Mouse (Mus musculus): ENCODE measurements around the gene Patl2. TPM values are rescaled to one million over a fixed set of nuclear protein-coding genes. Genes with fewer than 3 reads are reported as not detected.

Patl2 gene
- total and polyA plus RNA-seq, 3 experiments: 0.09 to 13.7 (median 1.9) TPM

DNA sequence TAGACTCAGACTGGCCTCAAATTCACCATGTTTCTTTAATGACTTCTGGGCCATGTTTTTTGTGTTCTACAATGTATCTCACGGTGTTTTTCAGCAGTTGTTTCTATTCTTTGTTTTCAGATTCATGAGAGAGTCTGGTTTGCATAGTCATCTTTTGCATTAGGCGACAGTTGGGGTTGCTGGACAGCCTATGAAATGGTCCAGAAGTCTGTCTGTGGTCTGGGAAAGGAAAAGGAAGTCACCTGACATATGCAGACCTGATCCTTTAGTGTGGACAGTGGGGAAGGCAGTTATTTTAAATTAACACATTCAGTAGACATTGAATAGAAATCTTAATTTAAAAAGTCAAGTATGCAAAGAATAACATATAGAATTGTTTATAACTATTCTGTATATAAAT, 23.5 kb downstream of the Patl2 start:
- peaks cover 6% of the 10 kb centered on the region; the same call in 1 of the 2 replicates for H3K4me1 ChIP-seq (ENCODE audit: insufficient read depth, low read depth, low read length)
- no peak for DNase-seq (ENCODE audit: low spot score)
- H3K4me3 ChIP-seq (ENCODE audit: low read depth, low read length): no peak overlapping the region
- no peaks in the 10 kb centered on the region for H3K9me3 ChIP-seq (replicated peaks)
- H3K36me3 ChIP-seq (replicated peaks): no peaks in the 10 kb centered on the region
- TF ChIP-seq POLR2AphosphoS5 (IDR thresholded peaks at IDR 0.05; ENCODE audit: insufficient replicate concordance, low read depth, low read length): no peak
- TF ChIP-seq GATA1 (IDR thresholded peaks at IDR 0.05; ENCODE audit: borderline replicate concordance, low read length): no peak
- TF ChIP-seq CTCF (IDR thresholded peaks at IDR 0.05; ENCODE audit: low read depth, low read length): no peak
- no peak for TF ChIP-seq TAL1 (conservative IDR thresholded peaks at IDR 0.05; ENCODE audit: low read depth, low read length)
- no peak for TF ChIP-seq GATA2 (IDR thresholded peaks at IDR 0.05; ENCODE audit: borderline replicate concordance, low read depth, low read length)
- no peak for ATAC-seq (ENCODE audit: extremely low read depth, insufficient number of reproducible peaks, low FRiP score, poor library complexity, severe bottlenecking)
- peaks cover 6% of the 10 kb centered on the region for H3K27me3 ChIP-seq (ENCODE audit: insufficient read depth, low read length)

DNA sequence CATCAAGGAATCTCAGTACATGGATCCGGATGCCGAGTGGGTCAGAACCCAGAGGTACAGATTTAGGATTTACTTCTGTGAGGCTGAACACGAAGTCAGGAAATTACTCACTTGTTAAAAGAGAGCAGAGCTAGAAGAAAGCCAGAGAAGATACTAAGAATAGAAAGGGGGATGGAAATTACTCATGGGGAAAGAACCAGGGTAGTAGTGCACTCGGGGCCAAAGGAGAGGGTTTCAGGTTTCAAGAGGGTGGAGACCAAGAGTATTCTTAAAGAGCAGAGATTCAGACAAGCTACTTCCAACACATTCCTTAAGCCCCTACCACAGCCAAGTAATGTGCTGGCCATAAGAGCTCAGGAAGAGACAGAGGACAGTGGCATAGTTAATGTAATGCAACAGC, 24.4 kb downstream of the Patl2 start:
- peaks cover under 1% of the 10 kb centered on the region for H3K36me3 ChIP-seq (replicated peaks)
- ATAC-seq (ENCODE audit: extremely low read depth, insufficient number of reproducible peaks, low FRiP score, poor library complexity, severe bottlenecking) (no peak), DNase-seq (ENCODE audit: low spot score) (no peak)
- TF ChIP-seq CTCF (IDR thresholded peaks at IDR 0.05; ENCODE audit: low read depth, low read length) (no peak), GATA1 (IDR thresholded peaks at IDR 0.05; ENCODE audit: borderline replicate concordance, low read length) (no peak), GATA2 (IDR thresholded peaks at IDR 0.05; ENCODE audit: borderline replicate concordance, low read depth, low read length) (no peak), TAL1 (conservative IDR thresholded peaks at IDR 0.05; ENCODE audit: low read depth, low read length) (no peak), POLR2AphosphoS5 (IDR thresholded peaks at IDR 0.05; ENCODE audit: insufficient replicate concordance, low read depth, low read length) (no peak)
- H3K9me3 ChIP-seq (replicated peaks): no peaks in the 10 kb centered on the region
- H3K4me3 ChIP-seq (ENCODE audit: low read depth, low read length): no peak overlapping the region
- peaks cover 6% of the 10 kb centered on the region for H3K4me1 ChIP-seq (ENCODE audit: insufficient read depth, low read depth, low read length)
- peaks cover 6% of the 10 kb centered on the region for H3K27me3 ChIP-seq (ENCODE audit: insufficient read depth, low read length)

DNA sequence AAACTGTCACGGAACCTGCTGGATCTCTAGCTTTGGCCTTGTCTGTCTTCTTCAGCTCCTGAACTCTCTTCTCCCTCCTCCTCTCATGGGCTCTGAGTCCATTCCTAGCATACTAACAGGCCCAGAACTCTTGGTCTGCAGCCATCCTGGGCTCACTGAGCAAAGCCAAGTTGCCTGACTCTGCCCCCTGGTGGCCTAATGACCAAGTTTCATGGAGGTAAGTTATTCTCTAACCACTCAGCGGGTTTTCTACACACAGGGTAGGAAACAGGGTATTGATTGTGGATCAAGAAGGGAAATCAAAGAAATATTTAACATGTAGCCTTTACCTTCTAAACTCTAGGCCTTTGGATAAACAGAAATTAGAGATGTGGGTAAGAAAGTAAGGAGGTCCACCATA, 25.3 kb downstream of the Patl2 start, which contains the start of gene Trim69:
Trim69 (plus strand) TSS at position 21 of the 400 bp plus-strand sequence.
- Histone ChIP-seq H3K27me3 (ENCODE audit: insufficient read depth, low read length) (peaks cover 4% of the 10 kb centered on the region; the same call in 1 of the 2 replicates), H3K36me3 (replicated peaks) (peaks cover 7% of the 10 kb centered on the region), H3K4me3 (ENCODE audit: low read depth, low read length) (no peak within 1 kb of the TSS), H3K9me3 (replicated peaks) (no peaks in the 10 kb centered on the region), H3K4me1 (ENCODE audit: insufficient read depth, low read depth, low read length) (peaks cover 13% of the 10 kb centered on the region)
- ATAC-seq (ENCODE audit: extremely low read depth, insufficient number of reproducible peaks, low FRiP score, poor library complexity, severe bottlenecking): peak; percentile 73; the same call in 1 of the 2 replicates
- peak; percentile 50 for DNase-seq (ENCODE audit: low spot score)
- TF ChIP-seq POLR2AphosphoS5 (IDR thresholded peaks at IDR 0.05; ENCODE audit: insufficient replicate concordance, low read depth, low read length): no peak
- no peak for TF ChIP-seq GATA2 (IDR thresholded peaks at IDR 0.05; ENCODE audit: borderline replicate concordance, low read depth, low read length)
- TF ChIP-seq GATA1 (IDR thresholded peaks at IDR 0.05; ENCODE audit: borderline replicate concordance, low read length): no peak
- peak; percentile 48; the same call in 1 of the 2 replicates for TF ChIP-seq CTCF (IDR thresholded peaks at IDR 0.05; ENCODE audit: low read depth, low read length)
- TF ChIP-seq TAL1 (conservative IDR thresholded peaks at IDR 0.05; ENCODE audit: low read depth, low read length): no peak

DNA sequence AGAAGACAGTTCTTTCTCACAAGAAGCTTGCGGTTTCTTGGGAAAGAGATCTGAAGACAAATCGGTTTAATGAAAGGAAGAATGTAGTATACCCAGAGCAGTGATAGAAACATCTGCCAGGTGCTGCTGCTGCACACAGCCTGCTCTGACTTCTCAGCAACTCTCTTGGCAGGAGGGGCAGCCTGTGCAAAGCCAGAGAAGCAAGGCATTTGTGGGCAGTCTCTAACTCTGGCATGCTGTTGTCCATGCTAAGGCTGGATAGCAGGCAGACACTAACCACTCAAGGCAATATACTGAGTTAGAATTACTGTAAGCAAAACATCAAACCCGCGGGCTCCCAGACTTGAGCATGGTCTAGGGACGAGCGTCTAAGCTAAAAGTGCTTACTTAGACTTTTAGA, 26.3 kb downstream of the Patl2 start:
- no peak for ATAC-seq (ENCODE audit: extremely low read depth, insufficient number of reproducible peaks, low FRiP score, poor library complexity, severe bottlenecking)
- no peak for DNase-seq (ENCODE audit: low spot score)
- no peaks in the 10 kb centered on the region for H3K9me3 ChIP-seq (replicated peaks)
- H3K36me3 ChIP-seq (replicated peaks): peaks cover 17% of the 10 kb centered on the region
- peaks cover 22% of the 10 kb centered on the region for H3K4me1 ChIP-seq (ENCODE audit: insufficient read depth, low read depth, low read length)
- TF ChIP-seq CTCF (IDR thresholded peaks at IDR 0.05; ENCODE audit: low read depth, low read length) (no peak), TAL1 (conservative IDR thresholded peaks at IDR 0.05; ENCODE audit: low read depth, low read length) (no peak), POLR2AphosphoS5 (IDR thresholded peaks at IDR 0.05; ENCODE audit: insufficient replicate concordance, low read depth, low read length) (no peak), GATA2 (IDR thresholded peaks at IDR 0.05; ENCODE audit: borderline replicate concordance, low read depth, low read length) (no peak), GATA1 (IDR thresholded peaks at IDR 0.05; ENCODE audit: borderline replicate concordance, low read length) (no peak)
- H3K4me3 ChIP-seq (ENCODE audit: low read depth, low read length): no peak overlapping the region
- peaks cover 4% of the 10 kb centered on the region; the same call in 1 of the 2 replicates for H3K27me3 ChIP-seq (ENCODE audit: insufficient read depth, low read length)

DNA sequence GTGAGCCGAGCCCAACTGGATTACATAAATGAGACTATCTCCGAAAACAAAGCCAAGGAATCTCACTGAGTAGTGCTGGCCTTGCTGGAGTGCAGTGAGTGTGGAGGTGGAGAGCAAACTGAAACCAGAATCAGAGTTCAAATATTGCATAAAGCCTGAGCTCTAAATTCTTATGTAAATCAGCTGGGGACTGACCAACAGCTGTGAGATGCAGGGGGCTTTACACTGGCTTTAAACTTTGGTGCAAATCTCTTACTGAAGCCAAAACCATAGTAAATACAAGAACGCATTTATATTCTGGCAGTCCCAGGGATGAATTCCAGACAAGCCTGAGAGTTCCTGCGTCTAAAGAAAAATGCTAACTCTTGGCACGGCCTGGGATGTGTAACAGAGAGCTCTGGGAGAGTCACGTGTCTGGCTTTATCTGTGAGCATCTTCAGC, 27.6 kb downstream of the Patl2 start:
- DNase-seq (ENCODE audit: low spot score) (no peak), ATAC-seq (ENCODE audit: extremely low read depth, insufficient number of reproducible peaks, low FRiP score, poor library complexity, severe bottlenecking) (no peak)
- Histone ChIP-seq H3K9me3 (replicated peaks) (no peaks in the 10 kb centered on the region), H3K4me1 (ENCODE audit: insufficient read depth, low read depth, low read length) (peaks cover 23% of the 10 kb centered on the region), H3K4me3 (ENCODE audit: low read depth, low read length) (no peak overlapping the region), H3K36me3 (replicated peaks) (peaks cover 28% of the 10 kb centered on the region), H3K27me3 (ENCODE audit: insufficient read depth, low read length) (peaks cover 4% of the 10 kb centered on the region; the same call in 1 of the 2 replicates)
- no peak for TF ChIP-seq GATA1 (IDR thresholded peaks at IDR 0.05; ENCODE audit: borderline replicate concordance, low read length)
- TF ChIP-seq GATA2 (IDR thresholded peaks at IDR 0.05; ENCODE audit: borderline replicate concordance, low read depth, low read length): no peak
- no peak for TF ChIP-seq POLR2AphosphoS5 (IDR thresholded peaks at IDR 0.05; ENCODE audit: insufficient replicate concordance, low read depth, low read length)
- no peak for TF ChIP-seq TAL1 (conservative IDR thresholded peaks at IDR 0.05; ENCODE audit: low read depth, low read length)
- TF ChIP-seq CTCF (IDR thresholded peaks at IDR 0.05; ENCODE audit: low read depth, low read length): no peak

DNA sequence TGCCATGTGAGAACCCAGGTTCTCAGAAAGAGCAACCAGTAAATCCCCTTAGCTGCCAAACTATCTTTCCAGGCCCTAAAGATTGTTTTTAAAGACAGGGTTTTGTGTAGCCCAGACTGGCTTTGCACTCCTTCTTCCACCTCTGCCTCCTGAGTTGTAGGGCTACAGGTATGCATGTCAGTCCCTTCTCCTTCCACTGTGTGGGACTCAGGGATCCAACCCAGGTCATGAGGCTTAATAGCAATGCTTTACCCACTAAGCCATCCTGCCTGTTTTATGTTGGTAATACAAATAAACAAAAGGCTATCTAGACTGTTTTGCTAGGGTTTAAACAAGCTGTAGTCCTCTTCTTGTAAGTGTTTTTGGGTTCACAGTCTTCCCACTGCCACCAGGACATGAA, 28.4 kb downstream of the Patl2 start:
- Histone ChIP-seq H3K36me3 (replicated peaks) (peaks cover 36% of the 10 kb centered on the region), H3K27me3 (ENCODE audit: insufficient read depth, low read length) (peaks cover 4% of the 10 kb centered on the region; the same call in 1 of the 2 replicates), H3K4me3 (ENCODE audit: low read depth, low read length) (no peak overlapping the region), H3K4me1 (ENCODE audit: insufficient read depth, low read depth, low read length) (peaks cover 30% of the 10 kb centered on the region), H3K9me3 (replicated peaks) (no peaks in the 10 kb centered on the region)
- ATAC-seq (ENCODE audit: extremely low read depth, insufficient number of reproducible peaks, low FRiP score, poor library complexity, severe bottlenecking) (no peak), DNase-seq (ENCODE audit: low spot score) (no peak)
- no peak for TF ChIP-seq CTCF (IDR thresholded peaks at IDR 0.05; ENCODE audit: low read depth, low read length)
- TF ChIP-seq GATA1 (IDR thresholded peaks at IDR 0.05; ENCODE audit: borderline replicate concordance, low read length): no peak
- TF ChIP-seq TAL1 (conservative IDR thresholded peaks at IDR 0.05; ENCODE audit: low read depth, low read length): no peak
- TF ChIP-seq GATA2 (IDR thresholded peaks at IDR 0.05; ENCODE audit: borderline replicate concordance, low read depth, low read length): no peak
- TF ChIP-seq POLR2AphosphoS5 (IDR thresholded peaks at IDR 0.05; ENCODE audit: insufficient replicate concordance, low read depth, low read length): no peak

Data from G1E (cell line).